Mouse (Mus musculus) thymus, adult 18-20 months (tissue): ENCODE data around the gene Pomgnt2.
"Not testable (repeated sequence)": the region's sequence is repeated elsewhere in the genome, so short reads cannot be mapped to it uniquely, and the experiment has no call there.

Source experiments
- DNase-seq, 2 experiments: peaks; one replicate each; pipeline ENCODE4 v3.0.0; 2022; ENCODE audit warnings: mixed read lengths in 2 of 2

Pomgnt2 gene

GRCm38 (mm10) chr9:121997010-121997409, at the start of gene Pomgnt2:
Pomgnt2 (minus strand) TSS chr9:121997110.
- no peak for DNase-seq

GRCm38 (mm10) chr9:122039848-122040247, 42.9 kb upstream of the Pomgnt2 start:
- DNase-seq: no peak

GRCm38 (mm10) chr9:122038631-122039030, 41.7 kb upstream of the Pomgnt2 start:
- no peak for DNase-seq

- no peak for DNase-seq
Observed at GRCm38 (mm10) chr9:122036496-122037054, 39.7 kb upstream of the Pomgnt2 start.

GRCm38 (mm10) chr9:122035807-122036206, 38.9 kb upstream of the Pomgnt2 start:
- DNase-seq: no peak

- DNase-seq: no peak
Observed at GRCm38 (mm10) chr9:122034949-122035348, 38.0 kb upstream of the Pomgnt2 start.

- no peak for DNase-seq
Observed at GRCm38 (mm10) chr9:122032071-122032470, 35.2 kb upstream of the Pomgnt2 start.

GRCm38 (mm10) chr9:122030706-122031105, 33.8 kb upstream of the Pomgnt2 start:
- no peak for DNase-seq

GRCm38 (mm10) chr9:122029765-122030164, 32.9 kb upstream of the Pomgnt2 start:
- no peak for DNase-seq

GRCm38 (mm10) chr9:122027914-122028745, 31.2 kb upstream of the Pomgnt2 start:
- DNase-seq: no peak

GRCm38 (mm10) chr9:122027081-122027913, 30.4 kb upstream of the Pomgnt2 start:
- DNase-seq: no peak

GRCm38 (mm10) chr9:122025855-122026590, 29.1 kb upstream of the Pomgnt2 start:
- DNase-seq: no peak

- DNase-seq: no peak
Observed at GRCm38 (mm10) chr9:122024419-122024818, 27.5 kb upstream of the Pomgnt2 start.

GRCm38 (mm10) chr9:122023873-122024272, 27.0 kb upstream of the Pomgnt2 start:
- no peak for DNase-seq

- no peak for DNase-seq
Observed at GRCm38 (mm10) chr9:122022776-122023175, 25.9 kb upstream of the Pomgnt2 start.

- no peak for DNase-seq
Observed at GRCm38 (mm10) chr9:122021581-122021980, 24.7 kb upstream of the Pomgnt2 start.

- not testable (repeated sequence) for DNase-seq
Observed at GRCm38 (mm10) chr9:122021171-122021570, 24.3 kb upstream of the Pomgnt2 start.

- DNase-seq: no peak
Observed at GRCm38 (mm10) chr9:122020321-122020720, 23.4 kb upstream of the Pomgnt2 start.

GRCm38 (mm10) chr9:122018782-122019395, 22.0 kb upstream of the Pomgnt2 start:
- DNase-seq: no peak

- DNase-seq: no peak
Observed at GRCm38 (mm10) chr9:122018079-122018478, 21.2 kb upstream of the Pomgnt2 start.

GRCm38 (mm10) chr9:122014241-122014667, 17.3 kb upstream of the Pomgnt2 start:
- DNase-seq: peak; percentile 45 to 61

GRCm38 (mm10) chr9:122013629-122014028, 16.7 kb upstream of the Pomgnt2 start:
- DNase-seq: no peak
